Mouse (Mus musculus): Measurements from ENCODE around the gene Hspg2. TPM values are rescaled to one million over a fixed set of nuclear protein-coding genes. Genes with fewer than 3 reads are reported as not detected.

The Hspg2 gene
- polyA plus RNA-seq, 1 experiment from 2014 or later, result 21.0 TPM

DNA sequence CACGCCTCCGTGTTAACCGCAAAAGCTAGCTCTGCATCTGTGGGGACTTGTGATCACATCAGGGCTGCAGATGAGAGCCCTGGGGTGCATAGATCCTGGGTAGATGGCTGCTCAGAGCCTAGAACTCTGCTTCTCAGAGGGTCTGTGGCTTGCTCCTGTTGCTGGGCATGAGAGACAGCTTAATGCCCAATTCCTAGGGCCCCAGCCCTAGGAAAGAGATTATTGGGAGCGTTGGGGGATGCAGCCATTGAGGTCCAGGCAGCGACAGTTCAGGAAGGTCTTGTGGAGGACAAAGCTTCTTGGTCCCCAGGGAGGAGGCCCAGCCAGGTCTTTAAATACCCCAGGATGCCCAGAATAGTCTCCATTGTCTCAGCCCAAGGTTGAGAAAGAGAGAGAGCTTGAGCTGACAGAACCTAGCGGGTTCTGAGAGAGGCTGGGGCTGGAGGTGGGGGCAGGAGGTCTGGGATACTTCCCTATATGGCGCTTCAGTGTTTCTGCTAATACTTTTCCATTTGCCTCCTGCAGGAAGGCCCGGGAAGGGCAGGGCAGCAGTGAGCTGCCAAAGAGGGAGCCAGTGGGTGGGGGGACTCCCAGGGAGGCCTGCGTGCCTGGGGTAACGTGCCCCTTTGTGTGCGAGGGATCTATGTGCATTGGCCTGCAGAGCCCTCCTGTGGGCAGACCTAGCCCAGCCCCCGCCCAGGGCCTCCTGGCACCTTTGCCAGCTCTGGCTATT, 20.2 kb downstream of the Hspg2 start:
- 8% methylated on average over 12 of the region's 12 CpGs for WGBS

DNA sequence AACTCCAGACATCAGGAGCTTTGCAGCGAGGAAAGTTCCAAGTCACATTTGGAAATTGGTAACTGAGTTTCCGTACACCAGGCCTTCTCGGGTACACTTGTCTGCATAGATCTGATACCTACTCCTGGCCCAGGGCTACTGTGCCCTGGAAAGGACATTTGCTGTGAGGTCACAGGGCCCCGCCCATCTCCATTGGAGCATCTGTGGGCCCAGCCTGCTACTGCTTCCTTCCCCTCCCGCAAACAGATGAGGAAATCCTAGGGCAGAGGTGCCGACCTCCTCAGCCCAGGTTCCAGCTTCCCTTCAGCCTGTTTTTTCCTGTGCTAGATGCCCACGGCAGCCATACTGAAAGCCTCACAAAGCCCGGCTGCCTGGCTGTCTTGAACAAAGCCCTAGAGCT, 21.4 kb downstream of the Hspg2 start:
- Histone ChIP-seq H3K27ac (ENCODE audit: low read depth, low read length) (no peak overlapping the region), H3K36me3 (ENCODE audit: control insufficient read depth, insufficient read depth, low read length) (no peaks in the 10 kb centered on the region), H3K9me3 (ENCODE audit: control insufficient read depth, low read length) (no peaks in the 10 kb centered on the region), H3K4me3 (ENCODE audit: low read depth, low read length) (no peak overlapping the region), H3K9ac (ENCODE audit: low read length) (no peak overlapping the region), H3K27me3 (ENCODE audit: control insufficient read depth, insufficient read depth, low read length) (no peaks in the 10 kb centered on the region), H3K4me2 (ENCODE audit: low read depth, low read length, severe bottlenecking) (no peak overlapping the region), H3K4me1 (replicated peaks; ENCODE audit: control insufficient read depth, insufficient read depth, low read length) (peaks cover 41% of the 10 kb centered on the region)
- WGBS, result 52% methylated on average over 8 of the region's 8 CpGs
- ATAC-seq (replicated peaks; ENCODE audit: low FRiP score) (no peak), DNase-seq (ENCODE audit: low spot score) (no peak)

More for the DNA sequence above, 20.2 kb downstream of the Hspg2 start:
- Histone ChIP-seq H3K4me2 (ENCODE audit: low read depth, low read length, severe bottlenecking) (0 out of 2 replicates have a peak overlapping the region, but pooled peaks have one; percentile 15), H3K4me1 (replicated peaks; ENCODE audit: control insufficient read depth, insufficient read depth, low read length) (peaks cover 36% of the 10 kb centered on the region), H3K9ac (ENCODE audit: low read length) (peak overlapping the region; percentile 20; the same call in 1 of the 2 replicates), H3K4me3 (ENCODE audit: low read depth, low read length) (no peak overlapping the region), H3K27me3 (ENCODE audit: control insufficient read depth, insufficient read depth, low read length) (no peaks in the 10 kb centered on the region), H3K27ac (ENCODE audit: low read depth, low read length) (peak overlapping the region; percentile 38; the same call in 1 of the 2 replicates), H3K9me3 (ENCODE audit: control insufficient read depth, low read length) (no peaks in the 10 kb centered on the region), H3K36me3 (ENCODE audit: control insufficient read depth, insufficient read depth, low read length) (no peaks in the 10 kb centered on the region)
- ATAC-seq (replicated peaks; ENCODE audit: low FRiP score) (peak; percentile 41), DNase-seq (ENCODE audit: low spot score) (peak; percentile 66)

DNA sequence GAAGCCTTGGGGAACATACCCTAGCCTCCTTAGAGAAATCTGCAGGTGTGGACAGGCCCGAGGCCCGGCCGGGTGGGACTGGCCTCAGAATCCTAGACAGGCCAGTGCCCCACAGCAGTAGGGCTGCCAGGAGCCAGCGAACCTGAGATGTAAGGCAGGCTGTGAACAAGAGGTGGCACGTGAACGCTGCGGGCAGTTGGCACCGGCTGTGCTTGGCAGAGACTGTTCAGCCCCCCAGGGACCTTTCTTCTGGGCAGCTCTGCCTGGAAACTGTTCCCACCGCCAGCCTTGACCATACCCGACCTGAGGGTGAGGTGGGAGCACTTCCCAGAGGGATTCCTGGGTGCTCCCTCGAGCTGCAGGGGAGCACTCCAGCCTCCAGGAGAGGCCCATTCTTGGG, 24.0 kb downstream of the Hspg2 start:
- H3K4me3 ChIP-seq (ENCODE audit: low read depth, low read length), result no peak overlapping the region
- WGBS, result 84% methylated on average over 11 of the region's 11 CpGs
- peaks cover 26% of the 10 kb centered on the region for H3K4me1 ChIP-seq (replicated peaks; ENCODE audit: control insufficient read depth, insufficient read depth, low read length)
- H3K4me2 ChIP-seq (ENCODE audit: low read depth, low read length, severe bottlenecking), result no peak overlapping the region
- H3K27ac ChIP-seq (ENCODE audit: low read depth, low read length), result 0 out of 2 replicates have a peak overlapping the region, but pooled peaks have one; percentile 10
- no peaks in the 10 kb centered on the region for H3K36me3 ChIP-seq (ENCODE audit: control insufficient read depth, insufficient read depth, low read length)
- no peak overlapping the region for H3K9ac ChIP-seq (ENCODE audit: low read length)
- no peak for DNase-seq (ENCODE audit: low spot score)
- H3K9me3 ChIP-seq (ENCODE audit: control insufficient read depth, low read length), result no peaks in the 10 kb centered on the region
- ATAC-seq (replicated peaks; ENCODE audit: low FRiP score), result no peak
- no peaks in the 10 kb centered on the region for H3K27me3 ChIP-seq (ENCODE audit: control insufficient read depth, insufficient read depth, low read length)

DNA sequence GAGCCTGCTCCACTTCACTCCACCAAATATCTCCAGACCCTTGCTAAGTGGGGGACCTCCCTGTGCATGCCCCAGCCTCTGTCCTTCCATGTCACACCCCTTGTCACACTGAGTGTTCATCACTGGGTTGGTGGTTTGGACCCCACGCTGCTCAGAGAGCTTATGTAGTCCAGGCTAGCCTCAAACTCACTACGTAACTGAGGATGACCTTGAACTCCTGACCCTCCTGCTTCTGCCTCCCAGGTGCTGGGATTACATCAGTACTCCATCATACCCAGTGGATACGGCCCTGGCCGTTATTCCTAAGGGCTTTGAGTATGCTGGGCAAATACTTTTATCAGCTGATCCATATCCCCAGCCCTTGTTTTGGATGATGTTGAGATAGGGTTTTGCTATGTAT, 24.6 kb downstream of the Hspg2 start:
- Histone ChIP-seq H3K9ac (ENCODE audit: low read length) (no peak overlapping the region), H3K4me3 (ENCODE audit: low read depth, low read length) (no peak overlapping the region), H3K27ac (ENCODE audit: low read depth, low read length) (no peak overlapping the region), H3K27me3 (ENCODE audit: control insufficient read depth, insufficient read depth, low read length) (no peaks in the 10 kb centered on the region), H3K9me3 (ENCODE audit: control insufficient read depth, low read length) (no peaks in the 10 kb centered on the region), H3K36me3 (ENCODE audit: control insufficient read depth, insufficient read depth, low read length) (no peaks in the 10 kb centered on the region), H3K4me1 (replicated peaks; ENCODE audit: control insufficient read depth, insufficient read depth, low read length) (peaks cover 23% of the 10 kb centered on the region), H3K4me2 (ENCODE audit: low read depth, low read length, severe bottlenecking) (no peak overlapping the region)
- 93% methylated on average over 4 of the region's 4 CpGs for WGBS
- ATAC-seq (replicated peaks; ENCODE audit: low FRiP score), result no peak
- DNase-seq (ENCODE audit: low spot score), result no peak

DNA sequence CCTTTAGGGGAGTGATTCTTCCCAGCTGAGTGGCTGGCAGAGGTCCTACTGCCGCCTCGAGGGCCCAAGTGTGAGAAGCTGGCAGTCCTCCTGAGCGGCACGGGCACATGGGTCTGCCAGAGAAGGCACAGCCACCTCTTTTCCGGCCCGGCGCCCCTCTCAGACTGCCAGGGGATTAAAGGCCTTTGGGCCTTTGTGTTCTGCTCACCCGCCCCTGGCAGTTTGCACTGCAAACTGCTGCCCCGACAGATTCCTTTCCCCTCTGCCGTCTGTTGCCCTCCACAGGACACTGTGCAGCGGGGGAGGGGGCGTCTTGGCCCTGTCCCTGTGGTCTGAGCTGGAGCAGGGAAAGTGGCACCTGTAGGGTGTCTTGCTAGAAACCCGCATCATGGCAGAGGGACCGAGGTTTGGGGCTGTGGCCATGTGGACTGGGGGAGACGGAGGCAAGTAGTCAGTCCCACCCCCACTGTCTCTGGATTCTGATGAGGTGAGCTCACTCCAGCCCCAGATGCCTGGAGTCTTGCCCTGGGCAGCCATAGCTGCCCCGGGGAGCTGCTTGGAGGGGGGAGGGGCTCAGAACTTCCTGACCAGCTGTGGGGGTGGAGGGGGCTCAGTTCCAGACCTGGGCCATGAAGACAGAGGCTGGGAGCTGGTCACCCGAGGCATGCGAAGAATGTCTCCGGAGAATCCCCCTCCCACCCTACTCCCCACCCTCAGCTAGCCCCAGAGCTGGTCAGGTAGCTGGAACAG, 26.4 kb downstream of the Hspg2 start:
- no peaks in the 10 kb centered on the region for H3K9me3 ChIP-seq (ENCODE audit: control insufficient read depth, low read length)
- DNase-seq (ENCODE audit: low spot score), result peak; percentile 75
- WGBS, result 5% methylated on average over 19 of the region's 19 CpGs
- peak overlapping the region; percentile 45 for H3K9ac ChIP-seq (ENCODE audit: low read length)
- no peaks in the 10 kb centered on the region for H3K36me3 ChIP-seq (ENCODE audit: control insufficient read depth, insufficient read depth, low read length)
- 0 out of 2 replicates have a peak overlapping the region, but pooled peaks have one; percentile 2 for H3K4me2 ChIP-seq (ENCODE audit: low read depth, low read length, severe bottlenecking)
- H3K4me3 ChIP-seq (ENCODE audit: low read depth, low read length), result no peak overlapping the region
- H3K4me1 ChIP-seq (replicated peaks; ENCODE audit: control insufficient read depth, insufficient read depth, low read length), result peaks cover 12% of the 10 kb centered on the region; the same call in 1 of the 2 replicates
- H3K27me3 ChIP-seq (ENCODE audit: control insufficient read depth, insufficient read depth, low read length), result no peaks in the 10 kb centered on the region
- peak overlapping the region; percentile 65; the same call in 1 of the 2 replicates for H3K27ac ChIP-seq (ENCODE audit: low read depth, low read length)
- peak; percentile 55 for ATAC-seq (replicated peaks; ENCODE audit: low FRiP score)

DNA sequence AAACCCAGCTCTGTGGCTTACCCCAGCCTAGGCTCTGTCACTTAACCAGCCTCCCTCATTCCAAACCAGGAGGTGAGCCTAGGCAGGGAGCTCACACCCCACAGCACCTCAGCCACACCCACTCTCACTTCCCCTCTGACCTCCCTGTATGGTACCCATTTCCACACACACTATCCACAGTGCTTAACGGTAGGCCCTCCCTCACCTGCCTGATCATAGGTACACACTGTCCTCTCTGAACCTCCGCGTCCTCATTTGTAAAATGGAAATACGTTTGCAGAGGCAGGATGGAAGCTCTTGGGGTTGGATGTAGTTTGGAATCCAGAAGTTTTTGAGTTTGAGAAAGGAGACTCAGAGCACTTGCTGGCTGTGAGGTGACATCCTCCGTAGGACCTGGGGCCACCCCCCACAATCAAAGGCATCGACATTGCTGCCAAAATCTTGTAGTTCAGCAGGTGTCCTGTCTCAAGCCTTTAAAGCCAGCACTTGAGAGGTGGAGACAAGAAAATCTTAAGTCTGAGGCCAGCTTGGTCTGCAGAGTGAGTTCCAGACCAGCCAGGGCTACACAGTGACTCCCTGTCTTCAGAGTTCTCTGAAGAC, 27.0 kb downstream of the Hspg2 start:
- H3K27me3 ChIP-seq (ENCODE audit: control insufficient read depth, insufficient read depth, low read length), result no peaks in the 10 kb centered on the region
- no peak overlapping the region for H3K27ac ChIP-seq (ENCODE audit: low read depth, low read length)
- DNase-seq (ENCODE audit: low spot score) (no peak), ATAC-seq (replicated peaks; ENCODE audit: low FRiP score) (no peak)
- H3K36me3 ChIP-seq (ENCODE audit: control insufficient read depth, insufficient read depth, low read length), result no peaks in the 10 kb centered on the region
- H3K4me1 ChIP-seq (replicated peaks; ENCODE audit: control insufficient read depth, insufficient read depth, low read length), result peaks cover 8% of the 10 kb centered on the region; the same call in 1 of the 2 replicates
- H3K9ac ChIP-seq (ENCODE audit: low read length), result no peak overlapping the region; the same call in 1 of the 2 replicates
- H3K9me3 ChIP-seq (ENCODE audit: control insufficient read depth, low read length), result no peaks in the 10 kb centered on the region
- no peak overlapping the region for H3K4me3 ChIP-seq (ENCODE audit: low read depth, low read length)
- WGBS, result 63% methylated on average over 6 of the region's 6 CpGs
- no peak overlapping the region for H3K4me2 ChIP-seq (ENCODE audit: low read depth, low read length, severe bottlenecking)

DNA sequence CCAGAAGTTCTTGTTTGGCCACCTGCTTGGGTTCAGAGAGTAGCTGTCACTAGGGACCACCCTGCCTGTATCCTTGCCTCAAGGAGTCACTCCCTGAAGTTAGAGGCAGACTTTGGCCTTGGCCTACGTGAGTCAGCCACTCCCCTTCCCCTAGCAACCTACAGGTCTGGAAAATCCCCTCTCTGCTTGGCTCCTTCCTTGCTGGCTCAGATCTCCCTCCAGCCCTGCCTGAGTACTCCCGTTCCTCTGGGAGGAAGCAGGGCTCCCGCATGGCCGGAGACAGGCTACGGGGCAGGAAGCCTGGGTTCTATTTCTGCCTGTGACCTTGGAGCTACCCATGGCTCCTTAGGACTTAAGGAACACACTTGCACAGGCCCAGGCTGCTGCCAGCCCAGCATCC, 28.8 kb downstream of the Hspg2 start:
- 66% methylated on average over 5 of the region's 5 CpGs for WGBS
- Histone ChIP-seq H3K27ac (ENCODE audit: low read depth, low read length) (no peak overlapping the region), H3K27me3 (ENCODE audit: control insufficient read depth, insufficient read depth, low read length) (no peaks in the 10 kb centered on the region), H3K9ac (ENCODE audit: low read length) (no peak overlapping the region), H3K4me1 (replicated peaks; ENCODE audit: control insufficient read depth, insufficient read depth, low read length) (peaks cover 8% of the 10 kb centered on the region; the same call in 1 of the 2 replicates), H3K36me3 (ENCODE audit: control insufficient read depth, insufficient read depth, low read length) (no peaks in the 10 kb centered on the region), H3K4me2 (ENCODE audit: low read depth, low read length, severe bottlenecking) (no peak overlapping the region), H3K9me3 (ENCODE audit: control insufficient read depth, low read length) (no peaks in the 10 kb centered on the region), H3K4me3 (ENCODE audit: low read depth, low read length) (no peak overlapping the region)
- ATAC-seq (replicated peaks; ENCODE audit: low FRiP score) (no peak), DNase-seq (ENCODE audit: low spot score) (no peak)

DNA sequence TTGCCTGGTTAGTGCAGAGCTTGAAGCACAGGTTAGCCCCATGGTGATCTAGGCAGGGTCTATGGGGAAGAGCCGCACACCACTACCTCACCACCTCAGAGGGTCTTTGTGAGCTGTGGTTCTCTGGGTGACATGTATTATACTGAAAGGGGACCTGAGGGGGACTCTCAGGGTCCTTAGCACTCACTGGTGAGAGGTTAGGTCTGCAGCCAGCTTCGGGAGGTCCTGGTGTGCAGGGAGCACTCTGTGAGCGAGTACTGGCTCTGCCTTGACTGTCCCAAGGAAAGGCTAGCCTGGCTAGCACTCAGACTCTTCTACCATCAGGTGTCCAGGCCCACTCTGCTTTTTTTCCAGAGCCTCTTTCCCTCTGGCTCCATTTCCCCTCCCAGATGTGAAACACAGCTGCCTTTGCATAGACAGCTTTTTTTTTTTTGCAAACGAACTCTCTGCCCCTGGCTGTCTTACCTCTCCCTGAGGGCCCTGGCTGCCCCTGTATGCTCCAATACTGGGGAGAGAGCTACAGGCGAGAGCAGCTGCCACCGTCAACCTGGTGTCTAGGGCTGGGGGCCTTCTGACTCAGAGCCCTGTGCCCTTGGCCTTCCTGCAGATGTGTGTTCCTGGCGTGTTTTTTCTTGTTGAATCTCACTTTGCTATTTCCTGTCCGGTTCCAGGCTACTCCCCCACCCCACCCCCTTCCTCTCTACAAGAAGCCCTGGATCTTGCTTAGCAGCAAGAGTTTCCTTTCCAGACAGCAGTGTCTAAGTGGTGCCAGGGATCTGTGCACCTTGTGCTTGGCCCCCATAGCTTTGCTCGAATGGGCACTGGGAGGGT, 29.5 kb downstream of the Hspg2 start:
- Histone ChIP-seq H3K4me3 (ENCODE audit: low read depth, low read length) (no peak overlapping the region), H3K4me1 (replicated peaks; ENCODE audit: control insufficient read depth, insufficient read depth, low read length) (peaks cover 8% of the 10 kb centered on the region; the same call in 1 of the 2 replicates), H3K9me3 (ENCODE audit: control insufficient read depth, low read length) (no peaks in the 10 kb centered on the region), H3K27ac (ENCODE audit: low read depth, low read length) (no peak overlapping the region), H3K27me3 (ENCODE audit: control insufficient read depth, insufficient read depth, low read length) (no peaks in the 10 kb centered on the region), H3K36me3 (ENCODE audit: control insufficient read depth, insufficient read depth, low read length) (no peaks in the 10 kb centered on the region), H3K9ac (ENCODE audit: low read length) (no peak overlapping the region), H3K4me2 (ENCODE audit: low read depth, low read length, severe bottlenecking) (no peak overlapping the region)
- no peak for DNase-seq (ENCODE audit: low spot score)
- no peak for ATAC-seq (replicated peaks; ENCODE audit: low FRiP score)
- WGBS, result 72% methylated on average over 9 of the region's 9 CpGs

Measured in forebrain, embryonic 11.5 days (tissue).